Mouse (Mus musculus): ENCODE results near the gene Kras.

Kras gene

DNA sequence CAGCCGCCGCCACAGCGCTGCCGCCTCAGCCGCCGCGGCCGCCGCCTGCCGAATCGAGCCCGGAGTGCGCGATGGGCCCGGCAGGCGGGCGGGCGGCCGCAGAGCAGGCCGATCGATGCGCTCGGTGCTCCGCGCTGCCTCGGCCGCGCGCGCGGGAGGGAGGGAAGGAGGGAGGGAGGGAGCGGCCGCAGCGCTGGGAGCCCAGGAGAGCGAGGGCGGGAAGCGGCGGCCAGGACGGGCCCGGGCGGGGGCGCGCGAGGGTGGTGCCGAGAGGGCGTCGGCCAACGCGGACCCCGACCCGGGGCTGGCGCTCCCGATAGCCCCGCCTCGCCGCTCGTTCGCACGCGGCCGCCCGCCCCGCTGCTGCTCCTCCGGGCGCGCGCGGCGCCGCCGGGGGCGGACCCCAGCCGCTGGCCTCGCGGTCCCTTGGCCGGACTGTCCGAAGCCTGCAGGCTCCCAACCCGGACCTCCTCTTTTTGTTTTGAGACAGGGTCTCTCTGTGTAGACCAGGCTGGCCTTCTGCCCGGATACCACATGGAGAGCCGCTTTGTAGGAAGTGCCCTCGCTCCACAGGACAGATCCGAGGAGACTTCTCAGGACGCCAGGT is at the start of gene Kras:
Gene Kras (minus strand): TSS at position 55 of the 607 bp plus-strand sequence.
- DNase-seq (ENCODE audit: low spot score), result peak; percentile 96

DNA sequence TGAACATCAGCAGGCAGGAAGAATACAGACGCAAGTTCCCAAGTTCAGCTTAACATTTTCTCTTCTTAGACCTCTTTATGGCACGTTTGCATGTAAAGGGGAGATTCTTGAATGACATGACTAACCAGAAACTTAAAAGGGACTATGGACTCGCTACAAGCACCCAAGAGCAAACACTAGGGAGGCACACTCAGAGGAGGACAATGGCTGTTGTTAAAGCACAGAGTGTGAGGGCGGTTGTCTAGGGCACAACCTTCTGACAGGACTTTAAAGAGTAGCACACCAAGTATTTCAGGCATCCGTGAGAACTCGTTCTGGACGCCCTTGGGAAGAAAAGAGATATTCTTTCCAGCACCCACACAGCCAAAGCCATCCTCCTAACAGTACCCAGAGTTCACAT is 47.6 kb upstream of the Kras start:
- DNase-seq (ENCODE audit: low spot score), result no peak

DNA sequence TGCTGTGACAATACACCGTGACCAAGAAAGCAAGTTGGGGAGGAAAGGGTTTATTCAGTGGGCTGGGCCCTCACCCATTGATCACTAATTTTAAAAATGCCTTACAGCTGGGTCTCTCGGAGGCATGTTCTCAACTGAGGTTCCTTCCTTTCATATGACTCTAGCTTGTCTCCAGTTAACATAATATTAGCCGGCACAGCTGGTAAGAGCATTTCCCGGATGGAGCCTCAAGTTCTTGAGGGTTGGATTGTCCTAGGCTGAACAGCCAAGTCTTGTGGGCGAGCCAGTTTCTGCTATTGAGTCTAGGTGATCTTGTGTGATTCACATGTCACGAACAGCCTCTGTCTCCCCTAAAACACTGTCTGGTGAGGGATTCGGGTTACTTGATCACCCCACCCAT is 46.9 kb upstream of the Kras start:
- no peak for DNase-seq (ENCODE audit: low spot score)

DNA sequence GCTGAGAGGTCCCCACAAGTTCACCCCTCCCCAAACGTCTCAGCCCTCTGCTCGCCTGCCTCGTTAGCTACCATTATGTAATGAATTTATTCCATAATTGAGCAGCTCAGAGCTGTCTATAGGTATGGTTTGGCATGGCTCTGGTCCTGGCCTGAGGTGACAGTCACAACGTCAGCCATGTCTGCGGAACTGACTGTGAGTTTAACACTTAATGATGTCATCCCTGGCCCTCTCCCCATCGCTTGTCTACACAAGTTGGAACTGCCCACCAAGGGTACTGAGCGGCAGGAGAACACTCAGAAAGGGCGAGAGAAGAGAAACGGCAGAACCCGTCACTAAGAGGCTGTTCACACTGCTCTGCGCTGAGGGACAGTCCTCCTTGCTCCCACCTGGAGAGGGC is 45.1 kb upstream of the Kras start:
- DNase-seq (ENCODE audit: low spot score), result no peak

DNA sequence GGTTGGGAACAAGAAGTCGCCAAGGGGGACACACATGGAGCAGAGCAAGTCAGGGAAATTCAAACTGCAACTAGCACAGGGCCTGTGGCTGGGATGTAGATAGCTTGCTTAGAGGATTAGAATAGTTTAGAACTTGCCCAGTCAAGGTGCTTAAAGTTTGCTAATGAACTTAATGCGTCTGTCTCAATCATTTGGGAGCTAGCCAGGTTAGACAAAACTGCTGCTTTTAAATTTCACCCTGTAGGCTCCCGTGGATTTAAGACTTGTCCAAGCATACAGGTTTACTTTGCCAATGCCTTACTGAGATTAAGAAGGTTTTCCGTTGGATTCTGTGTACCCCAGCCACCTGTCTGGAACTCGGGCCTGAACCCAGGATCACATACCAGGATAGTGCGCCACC is 43.1 kb upstream of the Kras start:
- DNase-seq (ENCODE audit: low spot score), result no peak

DNA sequence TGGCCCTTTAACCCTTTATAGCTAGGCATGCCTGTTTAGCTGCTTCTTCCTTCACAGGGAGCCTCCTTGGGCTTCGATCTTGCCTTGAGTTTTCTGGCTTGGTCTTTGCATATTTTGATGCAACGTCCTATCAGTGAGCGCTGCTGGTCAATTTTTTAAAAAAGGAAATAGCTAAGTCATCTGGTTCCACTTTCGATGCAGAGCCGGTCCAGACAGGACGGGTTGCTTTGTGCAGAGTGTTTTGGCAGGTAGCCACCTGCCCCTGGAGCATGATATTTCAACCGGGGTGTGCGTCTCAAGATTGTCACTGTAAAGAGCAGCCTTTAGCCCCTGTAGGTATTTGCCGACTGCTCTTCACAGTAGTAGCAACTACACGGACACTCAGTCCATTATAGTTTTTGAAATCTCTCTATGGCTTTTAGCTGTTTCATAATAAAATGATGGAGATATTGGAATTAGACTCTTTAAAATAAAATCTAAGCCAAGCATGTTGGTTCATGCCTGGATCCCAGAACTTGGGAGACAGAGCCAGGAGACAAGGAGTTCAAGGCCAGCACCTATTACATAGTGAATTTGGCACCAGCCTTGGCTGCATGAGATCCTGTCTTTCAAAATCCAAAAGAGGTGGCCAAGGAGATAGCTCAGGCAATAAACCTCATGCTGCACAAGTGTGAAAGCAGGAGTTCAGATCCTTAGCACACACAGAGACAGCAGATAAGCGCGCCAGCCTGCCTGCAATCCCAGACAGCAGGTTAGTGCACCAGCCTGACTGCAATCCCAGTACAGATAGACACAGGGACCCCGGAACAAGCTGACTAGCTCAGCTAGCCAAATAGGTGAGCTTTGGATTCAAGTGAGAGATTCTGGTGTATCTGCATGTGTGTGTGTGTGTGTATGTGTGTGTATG is 41.6 kb upstream of the Kras start:
- DNase-seq (ENCODE audit: low spot score), result no peak

DNA sequence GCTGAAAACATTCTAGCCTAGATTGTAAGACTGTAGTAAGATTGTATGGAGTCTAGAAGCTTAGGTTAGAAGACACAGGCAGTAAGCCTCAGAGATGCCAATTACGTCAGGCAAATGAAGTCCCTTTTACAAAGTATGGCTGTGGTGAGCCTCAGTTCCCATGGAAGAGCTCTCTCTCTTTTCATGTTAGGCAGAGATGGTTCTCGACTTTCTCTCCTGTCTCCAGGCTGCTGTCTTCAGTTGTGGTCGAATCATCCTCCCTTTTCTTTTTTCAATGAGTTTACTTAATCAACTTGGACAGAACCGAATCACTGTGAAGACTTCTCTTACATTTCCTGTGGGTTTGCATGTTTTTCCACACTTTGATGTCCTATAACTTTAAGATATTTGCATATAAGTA is 35.6 kb upstream of the Kras start:
- no peak for DNase-seq (ENCODE audit: low spot score)

DNA sequence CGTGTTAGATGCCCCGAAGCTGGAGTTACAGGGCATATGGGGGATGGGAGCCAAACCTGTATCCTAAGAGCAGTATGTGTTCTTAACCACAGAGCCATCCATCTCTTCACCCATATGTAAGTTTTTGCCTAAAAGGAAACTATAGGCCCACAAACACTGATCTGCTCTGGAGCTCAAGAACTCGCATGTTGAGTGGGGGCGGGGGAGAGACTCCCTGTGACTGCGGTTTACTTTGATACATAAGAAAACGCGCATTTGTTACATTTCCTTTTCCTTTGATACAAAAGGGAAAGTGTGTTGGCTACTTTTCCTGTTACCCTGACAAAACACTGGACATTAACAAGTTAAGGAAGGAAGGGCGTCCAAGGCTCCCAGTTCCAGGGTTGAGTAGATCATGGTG is 34.2 kb upstream of the Kras start:
- DNase-seq (ENCODE audit: low spot score), result no peak

DNA sequence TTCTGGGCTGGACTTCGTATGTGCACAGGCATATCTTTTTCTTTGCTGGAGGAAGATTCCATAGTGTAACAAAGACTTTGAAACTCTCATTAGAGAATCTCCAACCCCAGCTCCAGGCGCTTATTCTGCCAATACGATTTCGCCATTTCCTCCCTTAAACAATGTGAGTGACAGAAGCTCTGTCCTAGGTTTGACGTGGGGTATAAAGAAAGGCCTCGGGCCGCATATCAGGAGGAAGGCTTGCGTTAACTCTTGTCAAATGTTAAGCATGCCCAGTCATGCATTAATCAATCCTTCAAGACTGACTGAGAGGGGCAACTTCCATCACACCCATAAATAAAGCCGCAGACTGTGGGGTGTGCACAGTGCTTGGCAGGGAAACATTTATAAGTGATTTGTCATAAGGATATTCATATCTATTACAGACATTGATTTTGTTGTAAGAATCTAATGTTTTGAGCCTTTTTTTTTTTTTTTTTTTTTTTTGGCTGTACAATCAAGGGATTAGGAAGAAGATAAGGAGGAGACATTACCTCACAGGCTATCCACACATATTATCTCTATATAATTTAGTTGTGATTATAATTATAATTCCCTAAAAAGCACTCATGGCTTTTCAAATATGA is 27.2 kb upstream of the Kras start:
- DNase-seq (ENCODE audit: low spot score), result no peak

DNA sequence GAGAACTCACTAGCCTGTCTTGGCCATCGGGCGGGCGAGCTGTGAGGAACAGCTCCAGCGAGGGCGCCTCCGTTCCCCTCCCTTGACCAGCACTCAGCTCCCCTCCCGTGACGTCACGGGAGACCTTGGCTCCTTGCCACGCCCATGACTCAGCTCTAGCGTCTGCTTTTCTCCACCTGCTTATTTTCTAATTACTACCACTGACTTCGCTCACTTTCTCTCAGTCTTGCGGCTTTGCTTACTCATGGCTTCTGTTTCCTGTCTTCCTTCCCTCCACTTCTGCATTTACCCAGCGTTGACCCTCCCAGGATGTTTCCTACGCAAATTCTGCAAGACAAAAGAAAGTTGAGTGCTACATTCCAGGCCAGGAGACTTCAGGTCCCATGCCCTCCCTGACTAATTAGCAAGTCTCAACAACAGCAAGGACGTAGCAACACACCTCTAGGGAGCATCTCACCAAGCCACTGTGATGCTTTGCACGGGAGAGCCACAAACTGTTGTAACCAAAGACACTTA is 26.3 kb upstream of the Kras start:
- peak; percentile 82 for DNase-seq (ENCODE audit: low spot score)

DNA sequence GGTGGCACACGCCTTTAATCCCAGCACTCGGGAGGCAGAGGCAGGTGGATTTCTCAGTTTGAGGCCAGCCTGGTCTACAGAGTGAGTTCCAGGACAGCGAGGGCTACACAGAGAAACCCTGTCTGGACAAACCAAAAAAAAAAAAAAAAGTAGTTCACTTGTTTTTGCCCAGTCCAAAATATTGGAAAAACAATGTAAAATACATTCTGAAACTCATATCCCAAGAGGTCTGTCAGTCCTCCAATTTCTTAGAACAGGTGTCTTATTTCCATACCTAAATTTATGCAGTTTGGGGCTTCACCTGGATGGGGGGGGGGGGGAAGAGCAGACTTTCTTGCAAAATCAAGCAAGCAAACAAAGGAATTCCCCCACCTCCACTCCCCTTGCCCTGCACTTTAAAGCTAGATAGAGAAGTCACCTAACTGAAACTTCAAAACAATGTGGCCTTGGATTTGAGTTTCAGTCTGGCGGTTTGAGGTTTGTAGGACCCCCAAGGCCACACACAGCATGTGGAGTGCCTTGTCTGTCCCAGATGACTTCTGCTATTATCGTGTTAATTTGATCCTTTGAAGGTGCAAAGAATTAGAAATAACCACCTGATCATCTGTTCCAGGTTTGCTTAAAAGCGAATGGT is 25.7 kb upstream of the Kras start:
- DNase-seq (ENCODE audit: low spot score), result no peak

DNA sequence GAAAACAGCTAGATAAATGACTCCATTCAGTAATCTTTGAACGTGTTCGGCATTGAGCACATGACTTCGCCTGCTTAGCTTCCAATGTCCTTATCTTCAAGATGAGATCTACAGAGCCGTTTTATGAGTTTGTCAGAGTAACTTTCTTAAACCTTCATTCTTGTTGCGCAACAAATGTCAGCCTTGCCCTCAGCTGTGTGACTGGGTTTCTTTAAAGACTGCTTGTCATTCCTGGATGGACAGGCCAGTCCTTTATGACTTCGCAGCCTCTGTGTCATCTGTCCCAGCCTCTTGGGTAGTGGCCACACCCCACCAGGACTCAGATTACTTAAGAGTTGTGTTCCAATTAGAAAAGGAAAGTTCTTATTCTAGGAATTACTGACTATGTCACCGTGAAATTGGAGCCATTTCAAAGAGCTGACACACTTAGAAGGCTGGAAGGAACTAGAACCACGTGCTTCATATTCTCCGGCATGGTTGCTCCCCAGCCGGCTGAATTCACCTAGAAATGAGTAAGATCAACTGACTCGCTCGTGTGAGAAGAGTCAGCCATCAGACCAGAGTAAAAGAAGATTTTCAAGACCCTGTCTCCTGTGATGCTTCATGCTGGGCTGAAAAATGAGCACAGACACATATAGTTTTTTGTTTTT is 24.1 kb upstream of the Kras start:
- no peak for DNase-seq (ENCODE audit: low spot score)

DNA sequence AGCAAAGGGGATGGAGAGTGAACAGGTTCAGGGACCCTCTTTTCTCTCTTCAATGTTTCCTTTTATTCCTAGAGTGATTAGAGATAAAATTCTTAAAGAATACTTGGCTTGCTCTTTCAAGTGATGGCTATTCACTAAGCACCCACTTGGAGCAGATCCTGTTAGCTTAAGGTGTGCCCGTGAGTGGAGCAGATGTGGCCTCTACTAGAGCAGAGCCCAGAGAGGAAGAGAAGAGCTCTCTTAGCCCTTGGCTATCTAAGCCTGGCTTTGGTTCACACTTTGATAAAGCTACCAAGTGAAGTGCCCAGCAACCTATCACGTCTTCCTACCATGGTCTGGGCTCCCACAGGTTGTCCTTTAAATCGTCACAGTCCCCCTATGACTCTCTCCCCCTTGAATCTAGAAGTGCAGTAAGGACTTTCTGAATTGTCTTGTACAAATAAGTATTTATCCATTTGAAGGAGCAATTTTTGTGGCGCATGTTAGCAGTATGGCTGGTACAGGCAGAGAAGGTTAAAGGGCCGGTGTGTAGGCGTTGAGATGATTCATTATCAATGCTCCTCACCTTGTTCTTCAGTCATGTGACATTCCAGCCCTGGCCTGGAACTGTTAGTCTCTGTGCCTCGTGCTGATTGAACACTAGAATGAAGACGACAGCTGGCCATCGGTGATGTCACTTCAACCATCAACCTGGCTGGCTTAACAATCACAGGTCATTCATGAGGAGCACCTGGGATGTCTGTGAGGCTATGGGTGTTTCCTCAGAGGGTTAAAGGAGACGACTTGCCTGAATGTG is 22.3 kb upstream of the Kras start:
- DNase-seq (ENCODE audit: low spot score), result no peak

DNA sequence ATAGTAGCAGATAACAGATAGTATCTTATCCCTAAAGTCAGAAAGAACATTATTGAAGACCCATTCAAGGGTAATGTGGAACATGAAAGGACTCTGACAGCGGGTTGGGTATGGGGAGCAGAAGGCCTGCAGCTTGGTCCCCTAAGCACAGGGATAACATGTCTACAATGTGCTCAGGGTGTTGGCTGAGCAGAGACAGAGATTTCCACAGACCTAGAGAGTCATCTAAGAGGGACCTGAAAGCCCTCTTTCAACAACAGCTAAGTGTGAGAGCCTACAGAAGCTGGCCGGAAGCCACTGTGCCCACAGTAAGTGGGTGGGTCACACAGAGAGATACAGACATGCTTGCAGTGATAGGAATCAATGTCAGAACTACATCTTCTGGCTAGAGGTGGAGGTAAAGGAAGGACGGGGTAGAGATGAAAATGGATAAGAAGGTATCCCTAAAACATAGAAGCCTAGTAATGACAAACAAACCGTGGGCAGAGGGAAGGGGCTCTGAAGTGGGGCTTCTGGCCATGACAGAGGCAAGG is 19.3 kb upstream of the Kras start:
- no peak for DNase-seq (ENCODE audit: low spot score)

DNA sequence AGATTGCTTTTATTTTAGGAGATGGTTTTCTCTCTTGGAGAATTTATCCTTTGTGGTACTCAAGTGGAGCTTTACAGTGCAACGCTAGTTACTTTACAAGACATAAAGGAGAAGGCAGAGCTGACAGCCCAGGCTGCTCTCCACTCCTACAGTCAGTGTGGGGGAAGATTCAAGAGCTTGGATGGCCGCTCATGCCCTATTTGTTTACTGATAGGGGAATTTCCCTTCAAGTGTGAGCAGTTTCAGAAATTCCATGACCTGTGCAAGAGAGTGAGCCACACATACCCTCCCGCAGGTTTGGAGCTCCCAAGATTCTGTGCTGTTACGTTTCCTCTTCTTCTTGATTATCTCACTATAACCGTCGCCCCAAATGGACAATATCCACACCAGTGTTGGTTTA is 17.7 kb upstream of the Kras start:
- no peak for DNase-seq (ENCODE audit: low spot score)

DNA sequence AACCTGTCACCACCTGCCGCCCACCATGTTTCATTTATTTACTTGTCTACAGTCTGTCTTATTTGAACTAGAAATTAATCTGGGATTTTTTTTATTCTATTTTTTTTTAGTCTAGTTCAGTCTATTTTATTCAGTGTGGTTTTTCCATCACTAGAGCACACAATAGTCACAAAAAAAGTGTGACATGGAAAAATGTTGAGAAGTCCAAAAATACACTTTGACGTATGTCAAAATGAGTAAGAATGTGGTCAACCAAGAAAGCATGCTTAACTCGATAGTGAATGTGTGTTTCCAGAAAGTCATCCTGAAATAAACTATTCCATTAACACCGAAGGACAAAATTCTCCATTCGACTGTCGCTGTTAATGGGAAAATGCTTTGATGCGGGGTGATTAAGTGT is 12.3 kb upstream of the Kras start:
- no peak for DNase-seq (ENCODE audit: low spot score)

DNA sequence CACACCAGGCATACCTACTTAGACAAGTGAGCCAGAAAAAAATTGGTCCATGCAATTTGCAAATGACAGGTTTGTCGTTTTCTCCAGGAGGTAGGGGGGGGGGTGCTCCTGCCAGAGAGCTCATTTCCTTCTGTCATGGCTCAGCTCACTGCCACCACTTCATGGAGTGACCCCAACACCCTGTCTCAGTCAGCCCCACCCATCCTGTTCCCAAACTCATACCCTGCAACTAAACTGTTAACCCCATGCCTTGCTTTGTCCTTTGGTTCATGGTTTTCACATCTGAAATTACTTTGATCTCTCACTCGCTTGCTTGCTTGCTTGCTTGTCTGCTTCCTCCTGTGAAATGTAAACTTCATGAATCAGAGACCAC is 6.6 kb upstream of the Kras start:
- no peak for DNase-seq (ENCODE audit: low spot score)

DNA sequence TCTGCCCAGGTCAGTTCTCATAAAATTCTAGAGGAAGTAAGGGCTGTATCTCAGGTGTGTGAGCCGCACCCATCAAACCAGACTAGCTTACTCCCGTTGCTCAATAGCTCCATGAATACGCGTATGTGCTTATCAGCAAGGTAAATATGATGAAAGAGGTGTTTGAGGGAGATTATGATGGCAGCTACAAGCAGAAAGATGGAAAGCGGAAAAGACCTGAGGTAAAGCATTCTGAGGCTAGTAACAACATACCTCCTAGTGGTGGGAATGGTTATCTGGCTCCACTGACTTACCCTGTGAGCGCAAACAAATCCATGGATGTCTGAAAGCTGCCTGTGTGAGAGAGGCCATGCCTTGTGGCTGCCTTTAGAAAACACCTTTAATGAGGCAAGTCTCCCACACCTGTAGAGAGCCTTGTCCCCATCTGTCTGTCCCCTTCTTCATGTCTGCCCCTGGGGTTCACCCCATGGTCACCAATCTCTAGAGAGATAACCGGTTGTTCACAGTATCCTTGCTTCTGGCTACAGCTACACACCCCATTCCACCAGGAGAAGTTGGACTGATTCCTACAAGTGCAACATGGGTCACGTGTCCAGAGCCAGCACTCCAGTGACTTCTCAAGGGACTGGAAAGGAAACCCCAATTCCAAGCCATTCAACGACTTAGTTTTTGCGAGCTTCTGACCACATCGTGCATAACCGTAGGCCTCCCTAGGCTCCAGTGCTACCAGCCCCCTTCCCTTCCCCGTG is 6.1 kb upstream of the Kras start:
- DNase-seq (ENCODE audit: low spot score), result no peak

DNA sequence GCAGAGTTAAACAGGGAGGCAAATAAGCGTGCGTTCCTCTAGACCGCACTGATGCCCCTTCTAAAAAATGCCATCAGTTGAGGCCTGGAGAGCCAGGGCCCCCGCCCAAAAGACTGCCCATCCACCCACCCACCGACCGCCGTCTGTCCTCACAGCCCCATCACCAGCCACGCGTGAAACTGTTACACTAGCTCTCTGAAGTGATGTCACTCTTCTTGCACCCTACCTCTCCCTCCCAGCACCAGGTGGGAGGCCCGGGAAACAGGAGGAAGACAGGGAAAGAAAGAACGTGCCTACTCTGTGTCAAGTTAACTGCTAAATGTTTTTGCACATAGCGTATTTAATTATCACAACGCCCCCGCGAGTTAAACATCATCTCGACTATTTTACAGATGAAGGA is 781 bp upstream of the Kras start:
- no peak for DNase-seq (ENCODE audit: low spot score)
